Mouse (Mus musculus) layer of hippocampus, adult 9-11 months (tissue): ENCODE measurements around the gene Atp9a.

Experiments
- DNase-seq: peaks from one replicate; pipeline ENCODE4 v3.0.0; 2022

Gene Atp9a

DNA sequence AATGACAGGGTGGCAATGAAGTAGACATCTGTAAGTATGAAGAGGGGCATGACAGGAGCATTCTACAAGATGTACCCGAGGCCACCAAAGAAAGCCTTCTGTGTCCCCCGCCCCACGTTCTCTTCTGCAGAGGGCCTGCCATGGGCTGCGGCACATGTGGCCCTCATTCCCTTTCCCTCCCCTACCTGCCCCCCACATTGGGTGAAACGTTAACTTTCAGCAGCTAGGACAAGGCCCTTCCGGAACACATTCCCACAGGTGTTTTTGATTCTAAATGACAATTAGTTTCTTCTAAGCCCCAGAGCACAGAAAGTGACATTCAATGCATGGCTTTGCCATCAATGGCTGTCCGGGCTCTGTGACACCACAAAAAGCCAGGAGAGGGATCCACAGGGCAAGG lies 107.3 kb downstream of the Atp9a start:
- no peak for DNase-seq

DNA sequence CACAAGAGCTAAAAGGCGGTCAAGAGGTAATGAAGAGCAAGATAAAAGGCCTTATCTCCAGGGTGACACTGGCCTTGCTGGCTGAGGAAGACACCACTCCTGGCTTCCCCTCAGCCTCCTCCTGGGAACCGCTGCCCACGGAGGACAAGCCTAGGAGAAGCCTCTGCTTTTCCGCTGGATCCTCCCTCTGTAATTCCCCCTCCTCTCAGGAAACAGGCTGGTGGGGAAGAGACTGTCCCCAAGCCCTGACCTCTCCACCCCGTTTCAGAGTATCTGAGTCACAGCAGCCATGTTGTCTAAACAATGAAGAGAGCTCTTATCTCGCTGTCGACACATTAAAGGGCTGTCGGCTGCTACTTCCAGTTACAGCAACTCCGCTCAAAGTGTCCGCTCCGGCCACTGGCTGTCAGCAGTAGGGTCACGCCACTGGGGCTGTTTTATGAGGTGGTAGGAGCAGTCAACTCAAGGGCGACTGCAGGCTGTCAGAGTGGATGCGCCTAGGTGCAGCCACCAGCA lies 108.8 kb downstream of the Atp9a start:
- DNase-seq: no peak

DNA sequence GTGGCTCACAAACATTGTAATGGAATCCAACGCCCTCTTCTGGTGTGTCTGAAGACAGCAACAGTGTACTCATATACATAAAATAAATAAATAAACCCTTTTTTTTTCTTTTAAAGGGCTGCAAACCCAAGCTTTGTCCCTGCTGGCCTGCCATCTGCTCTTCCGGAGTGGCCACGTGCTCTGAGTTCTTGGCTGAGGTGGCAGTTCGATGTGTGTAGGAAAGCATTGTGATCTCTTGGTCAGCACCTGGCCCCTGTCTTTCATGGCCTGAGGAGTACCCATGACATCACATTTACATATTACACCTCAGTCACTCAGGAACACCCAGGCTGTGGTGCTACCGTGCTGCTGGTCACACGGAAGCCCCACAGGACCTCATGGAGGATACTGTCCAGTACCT lies 109.7 kb downstream of the Atp9a start:
- DNase-seq: no peak

DNA sequence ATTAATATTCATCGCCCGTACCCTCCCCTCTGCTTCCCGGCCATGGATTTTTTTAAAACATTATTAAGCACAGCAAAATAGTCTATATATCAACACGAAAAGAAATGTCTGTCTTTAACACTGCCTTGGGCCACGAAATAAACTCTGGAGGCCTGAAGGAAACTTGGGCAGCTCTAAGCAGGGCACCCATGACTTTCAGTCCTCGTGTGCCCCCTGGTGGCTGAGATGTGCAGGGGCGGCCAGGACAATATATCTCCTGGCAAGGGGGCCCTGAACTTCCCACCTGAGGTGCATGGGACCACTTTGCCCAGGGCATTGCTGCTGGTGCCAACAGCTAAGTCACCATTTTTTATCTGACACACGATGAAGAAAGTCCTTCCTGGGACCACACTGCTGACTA lies 113.4 kb downstream of the Atp9a start:
- DNase-seq: peak; percentile 47

DNA sequence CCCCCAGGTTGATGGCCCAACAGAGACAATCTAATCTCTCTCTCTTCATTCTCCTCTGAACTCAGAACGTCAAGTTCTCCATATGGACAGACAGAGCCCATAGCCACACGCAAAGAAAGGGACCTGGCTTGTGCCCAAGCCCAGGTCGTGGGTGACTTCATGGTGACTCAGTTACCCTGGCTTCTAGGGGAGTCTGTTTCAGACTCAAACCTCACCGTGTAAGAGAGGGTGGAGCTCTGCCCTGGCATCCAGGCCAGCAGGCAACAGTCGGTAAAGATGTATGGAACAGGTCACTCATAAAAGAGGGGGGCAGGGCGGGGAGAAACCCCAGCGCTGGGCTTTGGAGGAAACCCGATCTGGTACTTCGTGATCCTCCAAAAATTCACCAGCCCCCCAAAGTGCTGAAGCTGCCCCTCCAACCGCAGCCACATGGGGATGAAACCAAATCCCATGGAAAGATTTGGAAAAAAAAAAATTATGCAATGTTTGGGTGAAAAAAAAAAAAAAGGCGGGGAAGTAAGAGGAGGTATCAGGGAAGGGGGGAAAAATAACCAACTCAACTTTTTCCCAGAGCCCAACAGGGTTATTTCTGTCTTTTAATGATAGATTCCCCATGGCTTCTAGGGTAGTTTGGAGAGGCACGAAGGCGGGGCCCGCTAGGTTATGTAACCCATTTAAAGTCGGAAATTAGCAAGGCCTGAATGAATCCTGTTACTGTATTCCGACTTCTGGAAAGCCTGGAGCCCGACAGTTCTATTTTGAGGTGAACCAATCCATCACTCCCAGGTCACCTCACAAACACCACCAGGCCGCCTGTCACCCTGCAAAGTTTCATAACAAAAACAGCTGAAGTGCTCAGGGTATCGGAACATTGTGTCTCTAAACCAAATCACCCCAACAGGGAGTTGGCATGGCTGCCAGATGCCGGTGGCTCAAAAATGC lies 114.1 kb downstream of the Atp9a start:
- DNase-seq: no peak

DNA sequence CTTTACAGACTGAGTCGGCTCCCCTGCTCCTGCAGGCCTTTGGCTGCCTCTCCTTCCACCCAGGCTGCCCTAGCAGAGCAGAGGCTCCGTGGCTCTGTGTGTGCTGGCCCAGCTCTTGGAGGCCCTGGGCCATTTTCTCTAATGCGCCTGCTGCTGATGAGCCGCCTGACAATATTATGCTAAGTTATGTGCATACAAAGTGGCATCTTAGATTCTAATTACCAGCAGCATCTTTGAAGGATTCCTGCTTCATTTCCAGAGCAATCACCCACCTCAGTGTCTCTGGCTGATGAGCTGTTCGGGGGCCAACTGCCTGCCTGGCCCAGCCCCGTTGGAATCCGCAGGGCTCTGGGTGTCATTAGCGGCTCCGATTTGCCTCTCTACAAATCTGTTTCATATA lies 115.8 kb downstream of the Atp9a start:
- DNase-seq: no peak

DNA sequence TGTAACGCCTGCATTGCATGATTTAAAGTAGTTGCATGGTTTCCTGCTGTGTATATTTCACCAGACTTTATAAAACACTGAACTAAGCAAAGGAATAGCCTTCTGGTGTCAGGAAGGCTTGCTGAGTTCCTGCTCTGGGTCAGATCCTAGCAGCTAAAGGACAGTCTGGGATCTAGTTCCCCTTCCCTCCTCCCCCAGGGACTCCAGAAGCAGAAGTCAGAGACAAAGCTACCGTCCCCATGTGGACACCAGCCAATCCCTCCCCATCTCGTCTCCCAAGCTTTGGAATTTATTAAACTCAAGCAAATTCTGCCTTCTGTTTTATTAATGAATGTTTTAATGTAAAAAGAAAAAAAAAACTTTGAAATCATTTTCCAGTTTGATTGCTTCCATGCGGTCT lies 117.1 kb downstream of the Atp9a start:
- DNase-seq: no peak

DNA sequence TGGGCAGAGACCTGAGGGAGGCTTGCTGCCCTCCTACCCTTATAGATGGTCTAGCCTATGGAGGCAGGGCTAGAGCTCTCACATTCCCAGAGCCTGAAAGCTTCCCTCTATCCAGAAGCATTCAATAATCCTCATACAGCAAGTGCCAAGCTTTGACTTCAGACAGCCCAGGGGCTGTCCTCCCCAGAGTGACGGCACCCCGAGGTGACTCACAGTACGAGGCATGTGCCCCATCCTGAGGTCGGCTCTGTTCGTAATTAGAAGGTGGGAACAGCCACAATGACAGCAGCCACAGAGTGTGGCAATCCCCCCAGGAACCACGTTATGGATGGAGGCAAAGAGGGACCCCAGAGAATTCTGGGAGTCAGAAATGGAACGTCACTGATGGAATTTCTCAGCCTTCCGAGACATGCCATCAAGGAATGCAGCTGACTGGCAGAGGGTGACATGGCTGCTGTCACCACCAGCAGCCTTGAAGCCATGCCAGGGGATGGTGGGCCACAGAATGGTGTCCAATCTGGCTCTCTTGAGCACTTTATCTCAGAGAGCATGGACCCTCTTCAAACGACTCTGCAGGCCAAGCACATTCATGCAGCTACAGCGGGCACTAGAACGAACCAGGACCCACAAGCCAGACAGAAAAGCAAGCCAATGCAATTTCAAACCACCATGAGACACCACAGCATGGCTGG lies 121.0 kb downstream of the Atp9a start:
- no peak for DNase-seq

DNA sequence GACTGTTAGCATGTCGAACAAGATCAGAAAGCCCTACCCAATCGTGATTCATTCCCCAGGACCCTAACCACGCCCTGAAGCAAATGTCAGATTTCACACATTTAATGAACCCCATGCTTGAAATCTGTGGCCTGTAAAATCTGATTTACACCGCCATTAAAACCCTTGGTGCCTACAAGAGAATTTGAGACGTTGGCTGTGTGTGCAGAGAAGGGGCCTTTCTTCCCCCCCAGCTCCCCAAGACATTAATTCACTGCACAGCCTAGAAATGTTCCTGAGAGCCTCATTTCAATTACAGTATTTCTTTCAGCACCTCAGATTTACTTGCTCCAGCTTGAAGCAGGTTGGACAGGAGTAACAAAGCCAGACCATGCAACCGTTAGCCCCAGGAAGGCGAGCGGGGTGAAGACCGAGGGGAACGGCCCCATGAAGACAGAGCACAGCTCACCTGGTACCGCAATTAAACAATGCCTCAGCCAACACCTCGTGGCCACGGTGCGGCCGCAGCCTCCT lies 123.9 kb downstream of the Atp9a start:
- DNase-seq: no peak

DNA sequence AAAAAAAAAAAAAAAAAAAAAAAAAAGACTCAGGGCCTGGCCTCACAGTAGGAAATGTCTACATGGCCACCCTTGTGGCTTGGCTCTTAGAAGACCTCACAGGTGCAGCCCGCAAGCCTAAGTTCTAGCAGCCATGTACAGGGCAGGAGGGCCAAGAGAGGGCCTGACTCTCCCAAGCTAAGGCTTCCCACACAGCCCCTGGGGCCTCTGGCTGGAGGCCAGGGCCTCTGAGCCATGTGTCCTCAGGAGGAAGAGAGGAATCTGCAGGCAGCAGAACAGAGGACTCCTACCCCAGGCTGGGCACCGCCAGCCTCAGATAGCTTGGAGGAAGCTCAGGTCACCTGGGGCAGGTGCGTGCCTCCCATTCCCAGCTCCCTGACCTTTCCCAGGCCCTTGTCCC lies 127.0 kb downstream of the Atp9a start:
- no peak for DNase-seq

DNA sequence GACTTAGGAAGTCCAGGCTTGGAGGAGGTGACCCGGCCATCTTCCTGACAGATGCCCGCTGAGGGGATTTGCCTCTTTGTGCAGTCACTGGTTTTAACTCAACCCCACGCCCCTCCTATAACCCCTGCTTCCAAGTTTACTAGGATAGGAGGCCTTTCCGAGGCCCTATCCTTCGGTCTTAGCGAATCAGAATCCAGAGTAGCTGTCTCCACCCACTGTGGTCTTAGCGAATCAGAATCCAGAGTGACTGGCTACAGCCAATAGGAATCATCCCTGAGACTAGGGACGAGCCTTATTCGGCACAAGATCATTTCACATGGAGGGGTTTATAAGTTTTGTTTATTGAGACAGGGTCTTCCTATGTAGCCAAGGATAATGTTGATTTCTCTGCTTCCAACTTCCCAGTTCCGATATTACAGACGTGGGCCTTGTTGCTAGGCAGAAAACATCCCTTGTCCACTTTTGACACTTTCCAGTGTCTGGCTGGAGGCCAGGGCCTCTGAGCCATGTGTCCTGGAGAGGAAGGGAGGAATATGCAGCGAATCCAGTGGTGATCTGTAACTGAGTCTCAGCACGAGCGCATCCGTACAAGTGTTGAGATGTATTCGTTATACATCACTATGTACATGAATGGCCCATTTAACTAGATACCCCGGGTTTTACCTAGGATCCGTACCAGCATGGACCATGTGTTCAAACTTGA lies 127.9 kb downstream of the Atp9a start:
- DNase-seq: no peak

DNA sequence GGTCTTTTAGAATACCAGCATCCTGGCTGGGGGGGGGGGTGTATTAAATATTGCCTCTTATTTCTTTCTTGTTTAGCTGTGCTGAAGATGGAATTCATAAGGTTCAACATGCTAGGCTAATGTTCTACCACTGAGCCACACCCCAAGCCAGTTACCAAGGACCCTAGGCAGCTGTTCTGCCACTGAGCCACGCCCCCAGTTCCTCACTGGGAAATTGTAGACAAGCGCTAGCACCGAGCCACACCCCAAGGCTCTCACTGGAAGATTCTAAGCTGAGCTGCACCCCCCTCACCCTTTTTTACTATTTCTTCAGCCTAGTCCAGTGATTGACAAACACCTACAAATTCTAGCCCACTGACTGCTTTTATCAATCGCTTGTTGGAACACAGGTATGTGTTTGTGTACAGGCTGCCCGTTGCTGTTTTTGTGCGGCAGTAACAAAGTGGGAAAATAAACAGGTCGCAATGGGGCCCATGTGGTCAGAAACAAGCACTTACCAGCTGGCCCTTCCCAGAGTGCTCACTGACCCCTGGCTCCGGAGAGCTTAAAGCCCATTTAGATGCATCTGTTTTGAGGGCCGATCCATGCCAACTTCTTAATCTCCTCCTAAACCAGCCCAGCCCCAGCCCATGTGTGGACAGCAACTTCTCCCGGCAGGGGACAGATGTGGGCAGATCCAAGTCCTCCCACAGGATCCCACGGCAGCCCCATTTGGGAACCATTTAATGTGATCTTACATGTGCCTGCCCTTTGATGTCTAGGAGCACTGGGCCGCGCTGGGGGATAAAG lies 128.9 kb downstream of the Atp9a start:
- DNase-seq: no peak

DNA sequence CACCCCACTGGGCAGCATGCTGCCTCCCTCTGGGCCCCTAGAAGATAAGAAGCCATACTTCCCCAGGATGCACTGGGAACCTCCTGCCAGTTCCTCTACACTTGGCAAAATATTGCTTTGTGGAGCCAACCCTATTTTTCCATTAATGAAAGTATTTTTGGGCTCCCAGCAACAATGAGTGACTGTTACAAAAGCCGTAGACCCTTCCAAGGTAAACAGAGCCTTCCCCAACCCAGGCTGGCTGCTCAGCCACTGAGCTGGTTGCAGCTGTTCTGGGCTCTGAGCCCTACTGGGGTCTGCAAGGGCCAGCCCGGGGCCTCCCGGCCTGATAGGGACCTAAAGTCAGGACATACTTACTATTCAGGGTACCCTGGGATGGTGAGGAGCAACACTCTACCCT lies 131.3 kb downstream of the Atp9a start:
- no peak for DNase-seq

DNA sequence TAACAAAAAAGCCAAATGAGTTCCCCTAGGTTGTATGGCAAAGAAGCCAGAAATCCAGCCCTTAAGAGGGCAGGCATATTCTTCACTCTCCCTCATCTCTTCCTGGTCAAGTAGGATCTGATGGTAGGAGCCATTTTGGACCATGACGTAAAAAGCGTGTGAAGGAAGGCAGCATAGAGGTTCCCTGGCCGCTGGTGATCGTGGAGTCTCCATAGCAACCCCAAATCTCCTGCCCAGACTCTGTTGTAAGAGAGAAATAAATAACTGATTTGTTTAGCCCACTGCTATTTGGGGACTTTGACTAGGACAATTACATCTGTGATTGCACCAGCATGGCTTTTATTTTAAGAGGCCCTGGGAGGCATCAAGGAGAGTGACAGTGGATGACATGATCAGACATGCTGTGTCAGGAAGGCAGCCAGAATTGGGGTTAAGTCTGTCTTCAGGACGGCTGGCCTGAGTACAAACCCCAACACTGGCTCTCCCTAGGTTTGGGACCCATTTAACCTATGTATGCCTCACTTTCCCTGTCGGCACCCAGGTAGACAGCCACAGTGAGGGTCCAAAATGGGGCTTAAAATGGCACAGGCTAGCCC lies 132.5 kb downstream of the Atp9a start:
- DNase-seq: peak; percentile 35

DNA sequence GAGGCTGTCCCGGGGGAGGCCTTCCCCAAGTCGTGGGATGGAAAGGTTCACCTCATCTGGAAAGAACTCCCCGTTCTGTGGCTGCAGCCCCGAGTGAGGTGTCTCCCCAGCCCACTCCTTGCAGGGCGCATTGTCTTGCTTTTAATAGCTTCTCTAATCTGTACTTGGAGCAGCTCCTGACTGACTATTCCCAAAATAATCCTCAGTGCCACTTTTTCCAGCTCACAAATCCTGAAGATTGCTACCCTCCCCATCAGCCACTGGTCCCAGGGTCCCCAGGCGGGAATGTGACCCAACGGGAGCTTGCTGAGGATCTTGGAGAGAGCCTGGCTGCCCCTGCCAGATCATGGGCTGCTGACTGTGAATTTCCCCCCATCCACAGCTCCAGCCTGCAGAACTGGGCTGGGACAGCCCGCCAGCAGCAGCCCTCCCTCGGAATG lies 134.1 kb downstream of the Atp9a start:
- no peak for DNase-seq

DNA sequence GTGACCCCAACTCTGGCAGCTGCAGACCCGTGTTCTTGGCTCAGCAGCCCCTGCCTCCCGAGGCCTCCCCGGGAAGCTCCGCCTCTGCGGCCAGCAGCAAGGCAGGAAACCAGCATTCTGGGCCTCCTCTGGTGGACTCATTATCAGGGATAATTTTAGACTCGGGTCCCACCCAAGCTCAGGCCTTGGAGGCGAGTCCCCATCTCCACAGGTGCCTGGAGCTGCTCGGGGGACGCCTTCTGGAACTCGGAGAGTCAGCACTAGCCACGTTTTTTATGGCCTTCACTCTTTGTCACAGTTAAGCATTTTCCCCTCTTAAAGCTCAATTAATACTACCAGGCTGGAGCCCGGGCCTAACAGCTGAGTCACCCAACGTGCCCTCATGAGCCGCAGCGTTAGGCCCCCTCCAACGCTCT lies 137.5 kb downstream of the Atp9a start:
- DNase-seq: no peak

DNA sequence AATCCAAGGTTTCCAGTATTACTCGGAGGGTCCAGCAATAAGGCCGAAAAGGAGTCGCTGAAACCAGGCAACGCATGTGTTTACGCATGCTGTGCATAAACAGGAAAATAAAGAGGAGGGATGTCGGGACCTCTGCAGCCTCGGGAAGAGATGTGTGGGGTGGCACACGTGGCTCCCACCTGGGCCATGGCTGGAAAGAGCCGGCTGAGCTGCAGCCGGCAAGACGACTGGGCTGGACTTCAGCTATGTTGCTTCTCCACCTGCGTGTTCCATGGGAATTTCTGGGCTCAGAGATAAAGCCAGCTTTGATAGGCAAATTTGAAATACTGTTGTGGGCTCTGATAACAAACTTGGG lies 139.8 kb downstream of the Atp9a start:
- DNase-seq: no peak

DNA sequence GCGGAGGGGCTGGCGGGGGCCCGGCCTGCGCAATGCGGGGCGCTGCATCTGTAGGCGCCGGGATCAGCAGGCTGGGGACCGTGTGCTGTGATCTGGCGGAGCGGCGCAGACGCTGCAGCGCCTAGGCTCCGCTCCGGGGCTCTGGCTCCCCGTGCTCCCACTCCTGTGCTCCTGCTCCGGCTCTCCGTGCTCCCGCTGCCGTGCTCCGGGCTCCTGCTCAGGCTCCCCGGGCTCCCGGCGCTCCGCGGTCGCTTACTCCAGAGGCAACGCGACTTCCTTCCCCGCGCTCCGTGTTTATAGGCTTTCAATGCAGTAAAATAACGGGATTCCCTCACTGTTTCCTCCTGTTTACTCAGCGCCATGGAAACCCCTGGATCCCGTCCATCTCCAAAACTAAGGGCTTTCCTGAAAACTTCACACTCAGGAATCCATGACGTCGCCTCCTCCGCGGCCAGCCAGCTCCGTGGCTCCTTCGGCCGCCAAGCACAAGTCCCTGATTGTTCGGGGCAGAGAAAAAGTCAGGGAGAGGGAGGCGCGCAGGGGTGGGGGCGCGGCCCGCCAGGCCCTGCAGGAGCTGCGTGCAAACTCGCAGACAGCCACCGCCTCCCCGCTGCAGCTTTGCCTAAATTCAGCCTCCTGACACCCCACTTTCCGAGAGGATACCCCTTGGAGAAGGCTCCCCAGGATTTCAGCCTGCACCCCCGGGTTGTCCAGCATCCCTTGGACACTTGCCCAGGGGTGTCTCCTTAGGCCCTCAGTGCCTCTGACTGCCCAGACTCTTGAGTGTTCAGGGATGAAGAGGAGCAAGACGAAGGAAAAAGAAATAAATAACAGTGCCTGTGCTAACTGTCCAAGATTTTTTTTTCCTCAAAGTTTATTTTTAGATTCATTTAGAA lies 140.5 kb downstream of the Atp9a start, which contains the start of gene Nfatc2:
Nfatc2 (minus strand) TSS at position 167 of the 896 bp plus-strand sequence.
- peak; percentile 63 for DNase-seq

DNA sequence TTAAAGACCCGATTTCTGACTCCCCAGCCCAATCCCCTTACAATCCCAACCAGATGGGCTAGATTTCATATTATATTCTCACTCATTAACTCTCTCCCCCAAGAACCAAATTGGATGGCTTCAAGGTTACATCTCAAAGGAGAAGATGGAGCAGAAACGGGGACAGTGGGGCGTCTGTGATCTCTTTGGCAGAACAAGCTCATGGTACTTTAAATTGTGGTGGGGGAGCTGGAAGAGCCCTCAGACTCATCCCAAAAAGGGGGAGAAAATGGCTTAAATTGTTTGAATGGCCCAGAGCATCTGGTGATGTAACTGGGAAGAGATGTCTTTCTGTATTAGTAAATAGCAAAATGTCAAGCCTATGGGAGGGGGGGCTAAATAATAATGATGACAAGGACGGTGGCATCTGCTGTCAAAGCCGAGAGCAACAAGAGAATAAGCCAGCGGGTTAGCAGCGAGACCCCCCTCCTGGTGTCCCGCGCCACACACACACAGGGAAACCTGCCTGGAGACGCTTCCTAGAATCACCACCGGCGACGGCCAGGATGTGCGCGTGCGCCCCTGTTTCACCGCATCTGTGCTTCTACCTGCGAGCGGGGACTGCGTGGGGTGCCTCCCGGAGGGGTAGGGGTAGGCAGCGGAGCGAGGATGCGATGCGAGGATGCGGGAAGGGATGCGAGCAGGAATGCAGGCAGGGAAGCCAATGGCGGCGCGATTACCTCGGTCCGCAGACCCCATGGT lies 141.3 kb downstream of the Atp9a start:
- DNase-seq: peak; percentile 29

DNA sequence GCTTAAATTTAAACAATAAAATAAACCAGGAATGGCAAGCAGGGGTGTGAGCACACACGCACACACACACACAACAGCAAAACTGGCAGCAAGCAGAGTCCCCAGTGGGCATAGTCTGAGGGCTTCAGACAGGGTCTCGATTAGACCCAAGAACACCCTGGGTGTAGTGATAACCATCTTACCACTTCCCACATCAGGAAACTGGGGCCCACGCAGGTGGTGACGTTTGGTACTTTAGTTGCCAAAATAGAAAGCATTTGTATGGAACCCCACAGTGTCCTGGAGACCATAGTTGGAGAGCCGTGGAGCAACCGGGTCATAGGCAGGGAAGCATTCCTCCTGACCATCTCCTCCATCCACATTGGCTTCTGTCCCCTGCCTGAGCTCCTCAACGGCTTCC lies 146.5 kb downstream of the Atp9a start:
- DNase-seq: no peak
